Mouse (Mus musculus): ENCODE data around the gene Aqp8. TPM values are rescaled to one million over a fixed set of nuclear protein-coding genes. Genes with fewer than 3 reads are reported as not detected.

The Aqp8 gene
- total RNA-seq (2014; rRNA removed) = not detected in 2 replicates
- not detected in 2 replicates for polyA plus RNA-seq (2015; fragmentation: Nextera tagmentation; extraction: Ambion mirVana)

- H3K36me3 ChIP-seq (ENCODE audit: insufficient read depth) = no peaks in the 10 kb centered on the region
- TF ChIP-seq CTCF (IDR thresholded peaks at IDR 0.05; ENCODE audit: low read depth) = no peak
- WGBS = 68% methylated on average over 9 of the region's 9 CpGs
- H3K9me3 ChIP-seq (ENCODE audit: low read length) = no peaks in the 10 kb centered on the region
- no peaks in the 10 kb centered on the region for H3K4me1 ChIP-seq (ENCODE audit: insufficient read depth)
- DNase-seq (no peak), ATAC-seq (no peak)
- no peak within 1 kb of the TSS for H3K9ac ChIP-seq
- no peak within 1 kb of the TSS for H3K4me3 ChIP-seq (ENCODE audit: low read depth, low read length)
- H3K4me2 ChIP-seq (ENCODE audit: low read depth) = no peak within 1 kb of the TSS
- no peak within 1 kb of the TSS for H3K27ac ChIP-seq (ENCODE audit: low read depth, low read length)
- H3K27me3 ChIP-seq (ENCODE audit: insufficient read depth, low read length) = no peaks in the 10 kb centered on the region
These were observed at the start of gene Aqp8 for GRCm38 (mm10) chr7:123462070-123462501. Gene Aqp8 (plus strand): TSS chr7:123462291.

DNA sequence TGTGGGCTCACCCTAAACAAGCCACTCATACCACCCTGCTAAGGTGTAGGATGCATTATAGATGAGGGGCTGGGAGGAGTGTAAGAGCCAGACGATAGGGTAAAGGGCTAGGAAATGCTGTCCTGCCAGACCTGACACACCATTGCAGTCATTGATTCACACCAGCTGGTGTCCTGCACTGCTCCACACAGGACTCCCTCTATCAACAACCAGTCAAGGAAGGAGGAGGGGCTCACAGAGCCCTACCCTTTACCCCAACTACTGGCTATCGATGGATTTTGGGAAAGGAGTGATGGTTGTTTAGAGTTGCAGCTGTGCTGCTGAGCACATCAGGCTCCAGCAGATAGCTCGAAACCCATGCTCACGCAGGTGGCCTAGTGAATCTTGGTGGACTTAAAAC lies 45.3 kb upstream of the Aqp8 start:
- no peak for DNase-seq
- no peak for TF ChIP-seq CTCF (IDR thresholded peaks at IDR 0.05; ENCODE audit: low read depth)
- no peaks in the 10 kb centered on the region for H3K4me1 ChIP-seq (ENCODE audit: insufficient read depth)
- H3K4me3 ChIP-seq (ENCODE audit: low read depth, low read length) = no peak overlapping the region
- no peak for ATAC-seq
- no peaks in the 10 kb centered on the region for H3K9me3 ChIP-seq (ENCODE audit: low read length)
- peaks cover 46% of the 10 kb centered on the region for H3K36me3 ChIP-seq (ENCODE audit: insufficient read depth)
- H3K4me2 ChIP-seq (ENCODE audit: low read depth) = no peak overlapping the region
- H3K27ac ChIP-seq (ENCODE audit: low read depth, low read length) = no peak overlapping the region
- WGBS = 89% methylated on average over 4 of the region's 4 CpGs
- no peaks in the 10 kb centered on the region for H3K27me3 ChIP-seq (ENCODE audit: insufficient read depth, low read length)
- H3K9ac ChIP-seq = no peak overlapping the region

DNA sequence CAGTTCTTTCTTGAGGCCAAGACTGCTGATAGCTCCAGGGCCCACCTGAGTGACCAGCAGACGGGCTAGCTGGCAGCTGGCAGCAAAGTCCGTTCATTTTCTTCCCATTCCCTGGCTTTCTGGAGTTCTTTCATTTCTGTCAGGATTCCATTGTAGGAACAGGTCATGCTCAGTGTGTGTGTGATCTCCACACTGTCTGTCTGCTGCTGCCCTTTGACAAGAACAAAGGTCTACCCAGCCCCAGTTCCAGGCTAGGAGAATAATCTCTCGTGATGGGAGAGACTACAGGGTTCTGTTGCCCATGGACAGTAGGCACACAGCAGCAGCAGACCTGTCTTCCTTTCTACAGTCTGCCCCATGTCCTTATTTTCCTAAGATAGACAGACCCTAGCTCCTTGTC lies 44.4 kb upstream of the Aqp8 start:
- TF ChIP-seq CTCF (IDR thresholded peaks at IDR 0.05; ENCODE audit: low read depth) = no peak
- DNase-seq (no peak), ATAC-seq (no peak)
- no peak overlapping the region for H3K27ac ChIP-seq (ENCODE audit: low read depth, low read length)
- H3K9me3 ChIP-seq (ENCODE audit: low read length) = no peaks in the 10 kb centered on the region
- WGBS = 83% methylated on average over 3 of the region's 3 CpGs
- H3K9ac ChIP-seq = no peak overlapping the region
- H3K4me2 ChIP-seq (ENCODE audit: low read depth) = no peak overlapping the region
- no peaks in the 10 kb centered on the region for H3K27me3 ChIP-seq (ENCODE audit: insufficient read depth, low read length)
- peaks cover 53% of the 10 kb centered on the region for H3K36me3 ChIP-seq (ENCODE audit: insufficient read depth)
- H3K4me1 ChIP-seq (ENCODE audit: insufficient read depth) = no peaks in the 10 kb centered on the region
- H3K4me3 ChIP-seq (ENCODE audit: low read depth, low read length) = no peak overlapping the region

DNA sequence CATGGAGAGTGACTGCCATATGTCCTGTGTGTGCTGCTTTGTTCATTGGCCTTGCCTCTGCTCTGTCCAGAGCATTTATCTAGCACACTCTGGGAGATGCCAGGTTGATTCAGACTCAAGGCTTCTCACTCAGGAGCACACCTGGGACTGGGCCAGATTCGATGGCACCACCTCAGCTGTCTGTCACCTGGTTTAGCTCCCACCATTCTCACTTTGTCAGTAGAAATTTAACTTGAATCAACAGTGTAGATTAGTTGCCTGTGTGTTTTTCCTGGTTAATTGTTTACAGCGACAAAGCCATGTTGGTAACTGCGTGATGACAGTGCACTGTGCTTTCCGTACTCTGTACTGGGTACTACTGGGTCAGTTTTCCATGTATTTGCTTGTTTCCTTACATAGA lies 42.1 kb upstream of the Aqp8 start:
- no peak for DNase-seq
- peaks cover 61% of the 10 kb centered on the region for H3K36me3 ChIP-seq (ENCODE audit: insufficient read depth)

DNA sequence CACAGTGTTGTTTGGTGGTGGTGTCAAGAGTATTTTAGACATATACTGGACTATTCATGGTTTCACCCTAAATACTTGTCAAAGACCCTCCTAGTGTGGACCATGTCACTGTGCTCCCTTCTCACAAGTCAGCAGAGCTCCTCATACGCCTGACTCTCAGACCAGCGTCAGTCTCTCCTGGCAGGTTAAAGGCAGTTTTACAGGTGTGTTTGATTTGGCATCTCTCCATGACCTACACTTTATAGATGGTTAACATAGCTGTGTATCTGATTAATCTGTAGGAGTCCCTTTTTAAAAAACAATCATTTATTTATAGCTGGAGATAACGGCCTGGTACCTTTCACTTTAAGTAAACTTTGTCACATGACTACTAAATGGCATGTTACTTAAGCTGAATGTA lies 40.1 kb upstream of the Aqp8 start:
- Histone ChIP-seq H3K9me3 (ENCODE audit: low read length) (no peaks in the 10 kb centered on the region), H3K36me3 (ENCODE audit: insufficient read depth) (peaks cover 69% of the 10 kb centered on the region), H3K4me1 (ENCODE audit: insufficient read depth) (no peaks in the 10 kb centered on the region), H3K4me3 (ENCODE audit: low read depth, low read length) (no peak overlapping the region), H3K27me3 (ENCODE audit: insufficient read depth, low read length) (no peaks in the 10 kb centered on the region), H3K9ac (no peak overlapping the region), H3K27ac (ENCODE audit: low read depth, low read length) (no peak overlapping the region), H3K4me2 (ENCODE audit: low read depth) (no peak overlapping the region)
- ATAC-seq (no peak), DNase-seq (no peak)
- WGBS = 95% methylated on average over 3 of the region's 3 CpGs
- TF ChIP-seq CTCF (IDR thresholded peaks at IDR 0.05; ENCODE audit: low read depth) = no peak

More for the DNA sequence above, 42.1 kb upstream of the Aqp8 start:
- Histone ChIP-seq H3K4me2 (ENCODE audit: low read depth) (no peak overlapping the region), H3K27ac (ENCODE audit: low read depth, low read length) (no peak overlapping the region), H3K4me3 (ENCODE audit: low read depth, low read length) (no peak overlapping the region), H3K27me3 (ENCODE audit: insufficient read depth, low read length) (no peaks in the 10 kb centered on the region), H3K9ac (no peak overlapping the region), H3K9me3 (ENCODE audit: low read length) (no peaks in the 10 kb centered on the region), H3K4me1 (ENCODE audit: insufficient read depth) (no peaks in the 10 kb centered on the region)
- ATAC-seq = no peak
- 93% methylated on average over 4 of the region's 4 CpGs for WGBS
- no peak for TF ChIP-seq CTCF (IDR thresholded peaks at IDR 0.05; ENCODE audit: low read depth)

- ATAC-seq (no peak), DNase-seq (no peak)
- Histone ChIP-seq H3K9me3 (ENCODE audit: low read length) (no peaks in the 10 kb centered on the region), H3K4me2 (ENCODE audit: low read depth) (no peak overlapping the region), H3K4me3 (ENCODE audit: low read depth, low read length) (no peak overlapping the region), H3K9ac (no peak overlapping the region), H3K4me1 (ENCODE audit: insufficient read depth) (no peaks in the 10 kb centered on the region), H3K36me3 (ENCODE audit: insufficient read depth) (peaks cover 70% of the 10 kb centered on the region), H3K27me3 (ENCODE audit: insufficient read depth, low read length) (no peaks in the 10 kb centered on the region), H3K27ac (ENCODE audit: low read depth, low read length) (no peak overlapping the region)
- 93% methylated on average over 6 of the region's 6 CpGs for WGBS
- TF ChIP-seq CTCF (IDR thresholded peaks at IDR 0.05; ENCODE audit: low read depth) = no peak
These were observed 37.8 kb upstream of the Aqp8 start for GRCm38 (mm10) chr7:123424281-123424680.

DNA sequence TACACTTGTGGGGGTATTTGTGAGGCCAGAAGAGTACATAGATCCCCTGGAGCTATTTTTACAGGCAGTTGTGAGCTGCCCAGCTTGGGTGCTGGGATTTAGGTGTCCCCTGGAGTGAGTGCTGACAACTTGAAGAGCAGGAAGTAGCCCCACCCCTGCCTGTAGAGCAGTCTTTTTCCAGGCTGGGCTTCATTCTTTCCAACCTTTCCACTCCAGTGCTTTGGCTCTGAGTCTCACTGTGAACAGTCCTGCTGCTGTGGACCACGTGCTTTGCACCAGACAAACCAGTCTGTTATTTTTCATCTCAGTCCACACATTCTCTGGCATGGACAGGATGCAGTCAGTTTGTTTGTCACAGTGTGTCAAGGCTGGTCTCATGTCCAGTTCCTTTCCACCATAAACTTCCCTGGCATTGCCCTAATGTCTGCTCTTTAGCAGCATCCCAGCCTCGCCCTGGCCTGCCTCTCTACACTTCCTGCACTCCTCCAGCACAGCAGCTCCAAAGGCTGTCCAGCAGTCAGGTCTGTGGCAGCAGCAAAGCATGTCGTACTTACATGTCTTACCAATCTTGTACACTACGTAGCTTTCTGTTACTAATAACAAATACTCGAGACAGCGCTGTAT lies 36.8 kb upstream of the Aqp8 start:
- Histone ChIP-seq H3K9me3 (ENCODE audit: low read length) (no peaks in the 10 kb centered on the region), H3K4me1 (ENCODE audit: insufficient read depth) (no peaks in the 10 kb centered on the region), H3K9ac (no peak overlapping the region), H3K27me3 (ENCODE audit: insufficient read depth, low read length) (no peaks in the 10 kb centered on the region), H3K4me3 (ENCODE audit: low read depth, low read length) (no peak overlapping the region), H3K36me3 (ENCODE audit: insufficient read depth) (peaks cover 70% of the 10 kb centered on the region), H3K4me2 (ENCODE audit: low read depth) (no peak overlapping the region), H3K27ac (ENCODE audit: low read depth, low read length) (no peak overlapping the region)
- no peak for ATAC-seq
- no peak for TF ChIP-seq CTCF (IDR thresholded peaks at IDR 0.05; ENCODE audit: low read depth)
- no peak for DNase-seq
- WGBS = 86% methylated on average over 6 of the region's 6 CpGs
